Mouse (Mus musculus) kidney, postnatal 0 days (tissue): ENCODE data around the gene Cep57l1. TPM values are rescaled to one million over a fixed set of nuclear protein-coding genes. Genes with fewer than 3 reads are reported as not detected.

ENCODE experiments used
- ATAC-seq: fragments of 200-750 bp; cut with Nextera tagmentation; replicated peaks from 2 replicates; pipeline ENCODE4 v1.8.0; 2017; ENCODE audit warnings: low read depth, moderate number of reproducible peaks, moderate TSS enrichment, moderate library complexity; ENCODE audit not compliant: low FRiP score
- DNase-seq: peaks from one replicate; pipeline ENCODE4 v3.0.0-alpha.2; 2016; ENCODE audit warnings: low spot score
- H3K27ac ChIP-seq: fragments of 300-500 bp; sonication (generic); 2 replicates; pipeline ENCODE4 v1.5.1; 2014; ENCODE audit warnings: mild to moderate bottlenecking
- H3K27me3 ChIP-seq: fragments of 300-500 bp; sonication (generic); 2 replicates; pipeline ENCODE4 v1.6.1; 2014; ENCODE audit warnings: low read length, mixed read lengths; ENCODE audit not compliant: insufficient read depth
- H3K36me3 ChIP-seq: fragments of 300-500 bp; sonication (generic); 2 replicates; pipeline ENCODE4 v1.6.1; 2014; ENCODE audit warnings: low read length, mixed read lengths; ENCODE audit not compliant: insufficient read depth
- H3K4me1 ChIP-seq: fragments of 300-500 bp; sonication (generic); replicated peaks from 2 replicates; pipeline ENCODE4 v1.6.1; 2014; ENCODE audit warnings: antibody characterized with exemption, low read length, mixed read lengths; ENCODE audit not compliant: insufficient read depth
- H3K4me2 ChIP-seq: fragments of 300-500 bp; sonication (generic); 2 replicates; pipeline ENCODE4 v1.6.1; 2014; ENCODE audit warnings: mild to moderate bottlenecking, low read length, moderate library complexity, mixed read lengths
- H3K4me3 ChIP-seq: fragments of 300-500 bp; sonication (generic); replicated peaks from 2 replicates; pipeline ENCODE4 v1.5.1; 2014; ENCODE audit warnings: low read depth, low read length
- H3K9ac ChIP-seq: fragments of 300-500 bp; sonication (generic); 2 replicates; pipeline ENCODE4 v1.6.1; 2014; ENCODE audit warnings: low read depth, low read length
- H3K9me3 ChIP-seq: fragments of 300-500 bp; sonication (generic); replicated peaks from 2 replicates; pipeline ENCODE4 v1.6.1; 2016; ENCODE audit warnings: low read length, inconsistent platforms, mixed read lengths
- CTCF ChIP-seq: IDR thresholded peaks from 2 replicates; pipeline ENCODE4 v1.5.1; 2016; ENCODE audit warnings: antibody characterized with exemption, low read depth, mild to moderate bottlenecking, moderate library complexity
- WGBS: fragments of 180-500 bp; shearing (Covaris S2); extraction: QIAGEN DNeasy Blood & Tissue Kit; methylation state at CpG from one replicate; pipeline ENCODE4 v1.1.7; 2014; 5-methylcytosine and 5-hydroxymethylcytosine counted together
- microRNA-seq: library from miRNA; unstranded; fragments of <30 nt; microRNA quantifications from one replicate; pipeline ENCODE4, GENCODE M21; 2016
- polyA plus RNA-seq: library from polyadenylated mRNA; unstranded; fragments of >200 nt; fragmentation: Nextera tagmentation; extraction: Ambion mirVana; gene quantifications from 2 replicates; pipeline ENCODE4 v1.2.1, GENCODE M21; 2015

The Cep57l1 gene
- polyA plus RNA-seq, 1 experiment from 2014 or later, result 10.1 TPM

DNA sequence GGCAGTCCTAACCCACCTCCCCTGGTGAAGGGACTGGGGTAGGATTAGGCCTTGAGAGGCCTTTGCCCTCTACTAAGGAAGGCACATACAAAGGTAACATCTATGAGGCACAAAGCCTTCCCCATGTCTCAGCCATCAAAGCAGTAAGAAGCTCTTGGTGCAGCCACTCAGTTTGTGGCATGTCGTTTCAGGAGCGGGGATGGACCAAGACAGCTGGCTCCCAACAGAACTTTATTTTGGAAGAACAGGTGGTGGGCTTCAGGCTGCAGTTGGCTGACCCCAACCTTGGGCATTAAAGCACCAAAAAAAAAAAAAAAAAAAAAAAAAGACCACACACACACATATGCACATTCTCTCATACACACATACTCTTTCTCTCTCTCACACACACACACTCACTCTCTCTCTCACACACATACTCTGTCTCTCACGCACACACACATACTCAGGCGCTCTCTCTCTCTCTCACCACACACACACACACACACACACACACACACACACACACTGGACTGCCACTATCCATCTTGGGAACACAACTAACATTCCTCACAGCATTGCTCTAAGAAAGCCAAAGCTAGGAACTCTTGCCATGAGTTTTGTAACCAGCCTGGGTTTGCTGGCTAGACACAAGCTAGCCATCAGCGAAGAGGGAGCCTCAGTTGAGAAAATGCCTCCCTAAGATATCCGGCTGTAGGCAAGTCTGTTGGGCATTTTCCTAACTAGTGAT lies 133.7 kb downstream of the Cep57l1 start:
- H3K9ac ChIP-seq, result no peak overlapping the region
- ATAC-seq, result no peak
- H3K4me3 ChIP-seq, result no peak overlapping the region
- no peaks in the 10 kb centered on the region for H3K9me3 ChIP-seq
- H3K36me3 ChIP-seq, result no peaks in the 10 kb centered on the region
- WGBS, result 80% methylated on average over 6 of the region's 6 CpGs
- no peaks in the 10 kb centered on the region for H3K4me1 ChIP-seq
- no peak overlapping the region for H3K4me2 ChIP-seq
- no peak for TF ChIP-seq CTCF
- DNase-seq, result no peak
- H3K27me3 ChIP-seq, result no peaks in the 10 kb centered on the region
- H3K27ac ChIP-seq, result no peak overlapping the region

DNA sequence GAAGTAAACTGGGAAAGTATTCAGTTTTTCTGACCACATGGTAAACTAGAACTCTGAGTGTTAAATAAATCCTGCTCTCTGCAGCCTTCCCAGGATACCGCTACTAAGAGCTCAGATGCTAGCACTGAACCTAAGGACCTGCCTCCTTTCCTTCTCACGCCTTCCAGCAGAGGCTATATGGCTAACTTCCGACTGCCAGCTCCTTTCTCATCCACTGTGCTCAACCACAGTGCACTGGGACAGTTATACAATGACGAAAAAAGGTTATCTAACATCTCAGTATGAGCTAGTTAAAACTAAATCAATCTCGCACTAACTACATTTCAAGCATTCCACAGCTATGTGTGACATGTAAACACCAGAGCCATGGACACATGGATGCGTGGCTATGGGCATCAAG lies 134.4 kb downstream of the Cep57l1 start:
- Histone ChIP-seq H3K27me3 (no peaks in the 10 kb centered on the region), H3K9ac (no peak overlapping the region), H3K4me3 (no peak overlapping the region), H3K4me2 (no peak overlapping the region), H3K27ac (no peak overlapping the region), H3K9me3 (no peaks in the 10 kb centered on the region), H3K36me3 (no peaks in the 10 kb centered on the region), H3K4me1 (no peaks in the 10 kb centered on the region)
- DNase-seq, result no peak
- no peak for ATAC-seq
- TF ChIP-seq CTCF, result no peak
- 56% methylated on average over 6 of the region's 6 CpGs for WGBS

DNA sequence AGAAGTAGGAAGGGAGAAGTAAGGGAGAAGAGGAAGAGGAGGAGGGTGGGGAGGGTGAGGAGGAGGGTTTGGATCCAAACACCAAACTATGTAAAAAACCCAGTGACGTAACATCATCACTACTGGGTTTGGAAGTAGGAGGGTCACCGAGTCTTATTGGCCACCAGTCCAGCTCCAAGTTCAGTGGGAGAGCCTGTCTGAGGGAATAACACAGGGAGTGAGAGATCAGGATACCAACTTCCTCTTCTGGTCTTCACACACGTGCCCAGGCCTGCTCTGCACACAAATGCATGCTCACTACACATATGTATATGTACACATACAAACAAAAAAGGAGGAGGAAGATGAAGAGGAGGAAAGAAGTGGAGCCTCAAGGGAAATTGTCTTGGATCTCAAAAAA lies 135.3 kb downstream of the Cep57l1 start:
- H3K4me3 ChIP-seq, result no peak overlapping the region
- ATAC-seq (no peak), DNase-seq (no peak)
- no peaks in the 10 kb centered on the region for H3K27me3 ChIP-seq
- no peaks in the 10 kb centered on the region for H3K4me1 ChIP-seq
- H3K4me2 ChIP-seq, result no peak overlapping the region
- WGBS, result 62% methylated on average over 3 of the region's 3 CpGs
- H3K9me3 ChIP-seq, result no peaks in the 10 kb centered on the region
- no peak for TF ChIP-seq CTCF
- H3K36me3 ChIP-seq, result no peaks in the 10 kb centered on the region
- no peak overlapping the region for H3K9ac ChIP-seq
- H3K27ac ChIP-seq, result no peak overlapping the region

DNA sequence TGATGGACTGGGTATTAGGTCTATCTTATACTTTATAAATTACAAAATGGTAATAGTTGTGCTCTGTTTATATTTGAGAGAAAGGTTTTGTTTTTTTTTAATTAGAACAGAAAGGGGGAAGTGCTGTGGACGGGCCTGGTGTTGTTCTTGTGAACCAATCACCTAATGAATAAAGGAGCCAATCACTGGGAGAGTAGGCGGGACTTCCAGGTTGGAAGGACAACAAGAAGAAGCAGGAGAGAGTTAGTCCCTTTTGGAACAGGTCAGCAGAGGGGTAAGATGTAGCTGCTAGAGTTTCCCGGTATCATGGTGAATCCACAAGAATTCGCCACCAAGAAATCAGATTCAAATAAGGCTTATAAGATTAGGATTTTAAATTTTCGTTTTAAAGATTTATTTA lies 139.5 kb downstream of the Cep57l1 start:
- Histone ChIP-seq H3K4me3 (no peak overlapping the region), H3K9ac (no peak overlapping the region), H3K27me3 (no peaks in the 10 kb centered on the region), H3K4me2 (no peak overlapping the region), H3K36me3 (no peaks in the 10 kb centered on the region), H3K4me1 (no peaks in the 10 kb centered on the region), H3K9me3 (no peaks in the 10 kb centered on the region), H3K27ac (no peak overlapping the region)
- DNase-seq (no peak), ATAC-seq (no peak)
- no peak for TF ChIP-seq CTCF
- WGBS, result 84% methylated on average over 5 of the region's 5 CpGs

Small RNA genes lying within 50 kb of the gene (microRNA-seq; reads per million reads assigned to microRNA genes)
- gene Mir3473b, result not detected

Other genes with a start within 250 kb of the Cep57l1 start
- 0.68 and 1.0 TPM in 2 replicates for gene Ccdc162, start 93.2 kb downstream of the Cep57l1 start, polyA plus RNA-seq
- gene Sesn1, start 64 bp upstream of the Cep57l1 start, polyA plus RNA-seq, result 35.3 and 36.1 TPM in 2 replicates
- gene Armc2, start 208.6 kb upstream of the Cep57l1 start, polyA plus RNA-seq, result 0.71 and 1.4 TPM in 2 replicates